Mouse (Mus musculus): ENCODE measurements around the gene Mfge8.

DNA sequence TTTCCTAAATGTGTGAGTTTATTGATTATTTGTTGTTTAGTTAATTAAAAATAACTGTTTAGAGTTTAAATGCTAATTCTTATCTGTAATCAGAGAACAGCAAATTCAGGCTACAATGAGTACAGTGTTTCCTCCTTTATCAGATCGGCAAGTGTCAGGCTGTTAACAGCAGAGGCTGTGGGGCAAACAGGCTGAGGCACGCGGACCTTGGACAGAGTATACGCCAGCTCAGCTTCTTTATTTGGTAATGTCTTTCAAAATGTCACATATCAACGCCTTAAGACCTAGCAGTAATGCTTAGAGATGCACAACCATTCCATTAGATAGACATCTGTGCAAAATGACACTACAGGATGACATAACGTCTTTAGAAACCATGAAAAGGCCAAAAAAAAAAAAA, 662 bp upstream of the Mfge8 start:
- TF ChIP-seq CTCF (IDR thresholded peaks at IDR 0.05; ENCODE audit: insufficient read depth, low read depth, low read length) (no peak), POLR2A (IDR thresholded peaks at IDR 0.05; ENCODE audit: insufficient read depth, low read depth, low read length) (no peak)

Data from olfactory bulb, adult 2 months (tissue).